Mouse (Mus musculus) urinary bladder, adult 2 months (tissue): ENCODE measurements around the gene Ankrd50. TPM values are rescaled to one million over a fixed set of nuclear protein-coding genes. Genes with fewer than 3 reads are reported as not detected.

Experiments used
- DNase-seq: peaks from one replicate; pipeline ENCODE4 v3.0.0; 2022; ENCODE audit warnings: low spot score
- polyA plus RNA-seq: library from polyadenylated mRNA; depleted of rRNA; stranded (reverse); fragments of >200 nt; gene quantifications from 2 replicates; pipeline ENCODE4 v1.2.3, GENCODE M21; 2012; rRNA removed

The Ankrd50 gene
- polyA plus RNA-seq, result 22.2 and 30.0 TPM in 2 replicates

- DNase-seq, result peak; percentile 99
Observed at GRCm38 (mm10) chr3:38484191-38485106, at the start of gene Ankrd50. Gene Ankrd50, minus strand, starts transcription at chr3:38484844.

DNA sequence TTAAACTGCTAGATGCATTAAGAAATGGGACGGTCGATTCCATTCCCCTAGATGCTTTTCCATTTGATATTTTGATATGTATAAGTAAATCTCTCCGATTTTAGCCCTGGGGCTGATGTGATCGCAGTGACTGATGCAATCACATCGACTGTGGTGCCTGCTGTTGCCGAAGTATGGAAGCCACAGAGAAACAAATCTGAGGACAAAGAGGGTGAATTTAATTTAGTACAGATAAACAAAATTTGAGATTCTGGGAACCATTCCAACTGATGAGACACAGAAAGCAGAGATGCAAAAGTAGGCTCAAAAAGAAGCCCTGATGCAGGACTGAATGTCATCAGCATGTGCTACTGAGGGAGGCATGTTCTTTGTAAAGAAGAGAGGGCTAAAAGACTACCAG lies 49.6 kb upstream of the Ankrd50 start:
- DNase-seq, result no peak

GRCm38 (mm10) chr3:38520426-38520825 lies 35.8 kb upstream of the Ankrd50 start:
- no peak for DNase-seq

GRCm38 (mm10) chr3:38519971-38520370 lies 35.3 kb upstream of the Ankrd50 start:
- DNase-seq, result no peak

GRCm38 (mm10) chr3:38503606-38504005 lies 19.0 kb upstream of the Ankrd50 start:
- DNase-seq, result no peak

GRCm38 (mm10) chr3:38502156-38502555 lies 17.5 kb upstream of the Ankrd50 start:
- no peak for DNase-seq

DNA sequence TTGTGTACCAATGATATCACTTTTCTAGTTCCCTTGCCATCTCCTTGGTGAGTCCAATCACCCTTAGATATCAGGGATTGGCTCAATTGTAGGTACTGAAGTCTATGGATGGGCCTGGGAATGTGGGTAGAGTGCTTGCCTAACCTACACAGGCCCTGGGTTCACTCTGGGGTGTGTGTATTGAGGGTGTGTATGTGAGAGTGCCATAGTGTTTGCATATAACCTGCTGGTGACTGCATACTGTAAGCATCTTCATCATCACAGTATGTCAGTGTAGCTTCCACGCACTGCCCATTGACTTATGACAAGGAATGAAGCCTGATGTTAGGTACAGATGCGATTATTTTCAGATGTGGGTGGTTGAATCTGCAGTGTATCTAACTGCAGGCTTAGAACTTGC lies 17.1 kb upstream of the Ankrd50 start:
- no peak for DNase-seq

- no peak for DNase-seq
Observed at GRCm38 (mm10) chr3:38501316-38501715, 16.7 kb upstream of the Ankrd50 start.

DNA sequence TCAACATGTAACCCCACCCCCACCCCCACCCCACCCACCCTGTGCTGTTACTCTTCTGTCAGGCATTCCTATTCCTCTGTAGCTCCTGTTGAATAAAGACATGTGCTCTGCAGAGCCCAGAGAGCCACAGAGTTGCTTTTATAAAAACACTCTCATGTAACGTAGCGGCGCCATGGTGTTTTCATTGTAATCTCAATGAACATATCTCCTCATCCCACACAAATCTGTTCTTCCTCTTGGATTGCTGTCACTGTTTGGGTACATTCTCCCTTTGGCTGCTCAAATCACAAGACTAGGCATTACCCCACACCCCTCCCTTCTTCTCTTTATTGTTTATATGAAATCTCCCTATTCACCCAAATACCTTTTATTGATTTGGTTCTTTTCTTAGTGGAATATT lies 13.9 kb upstream of the Ankrd50 start:
- DNase-seq, result no peak

- no peak for DNase-seq
Observed at GRCm38 (mm10) chr3:38496795-38497385, 12.2 kb upstream of the Ankrd50 start.

DNA sequence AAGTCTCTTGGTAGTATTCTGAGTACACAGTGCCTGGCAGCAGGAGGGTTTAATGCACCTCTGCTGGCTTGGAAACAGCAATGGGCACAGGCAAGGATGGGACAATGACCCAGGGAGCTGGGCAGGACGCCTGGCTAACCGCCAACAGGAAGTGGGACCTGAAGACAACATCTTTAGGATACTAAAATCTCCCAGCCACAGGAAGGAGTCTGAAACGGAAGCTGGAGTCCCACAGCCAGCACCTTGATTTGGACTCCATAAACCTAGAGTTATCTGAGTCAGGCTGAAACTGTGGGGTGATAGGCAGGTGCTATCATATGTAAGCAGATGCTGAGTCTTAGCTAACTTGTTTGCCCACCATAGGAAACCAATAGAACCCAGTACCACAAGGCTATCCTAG lies 7.1 kb upstream of the Ankrd50 start:
- no peak for DNase-seq

DNA sequence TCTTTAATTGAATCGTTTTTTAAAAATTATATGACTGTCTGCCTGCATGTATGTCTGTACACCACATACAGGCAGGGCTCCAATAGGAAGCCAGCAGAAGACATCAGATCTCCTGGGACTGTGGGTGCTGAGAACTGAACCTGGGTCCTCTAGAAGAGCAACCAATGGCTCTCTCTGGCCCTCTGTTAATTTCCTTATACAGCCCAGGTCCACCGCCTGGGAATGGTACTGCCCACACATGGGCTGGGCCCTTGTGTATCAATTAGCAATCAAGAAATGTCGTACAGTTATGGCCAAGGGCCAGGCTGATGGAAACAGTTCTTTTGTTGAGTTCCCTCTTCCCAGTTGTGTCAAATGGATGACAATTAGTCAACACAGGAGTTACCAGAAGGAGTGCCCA lies 6.6 kb upstream of the Ankrd50 start:
- DNase-seq, result no peak

DNA sequence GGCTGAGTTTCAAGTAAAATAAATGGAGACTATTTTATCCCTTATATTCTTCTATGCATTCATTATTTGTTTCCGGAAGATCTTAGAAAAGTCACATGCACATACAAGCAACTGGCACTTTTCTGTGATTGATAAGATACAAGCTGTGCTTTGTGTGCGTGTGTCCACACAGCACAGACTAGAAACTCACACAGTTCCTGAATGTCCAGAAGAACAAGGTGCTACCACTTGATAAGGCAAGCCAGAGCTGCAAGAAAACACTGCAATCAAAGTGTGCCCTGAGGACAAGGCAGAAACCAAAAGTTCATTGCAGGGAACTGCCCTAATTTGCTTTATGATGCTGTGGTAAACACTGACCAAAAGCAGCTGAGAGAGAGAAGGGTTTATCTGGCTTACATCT lies 6.1 kb upstream of the Ankrd50 start:
- DNase-seq, result no peak

DNA sequence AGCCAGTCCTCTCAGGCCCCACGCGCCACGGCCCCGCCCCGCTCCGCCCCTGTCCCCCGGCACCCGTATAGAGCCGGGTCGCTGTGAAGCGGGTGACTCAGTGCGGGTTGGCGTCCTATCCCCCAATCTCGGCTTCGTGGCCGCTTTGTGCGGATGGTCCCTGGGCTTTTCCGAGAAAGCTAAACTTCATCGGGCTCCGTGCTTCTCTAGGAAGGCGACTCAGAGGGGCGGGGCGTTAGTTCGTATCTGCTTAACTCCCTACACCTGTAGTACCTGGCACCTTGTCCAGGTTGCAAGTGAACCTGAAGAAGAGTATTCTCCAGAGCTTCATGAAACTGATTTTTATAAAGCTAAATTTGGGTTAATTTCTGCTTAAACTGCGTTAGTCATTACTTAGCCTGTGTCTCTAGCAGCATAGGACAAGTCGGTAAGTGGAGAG lies 482 bp upstream of the Ankrd50 start:
- no peak for DNase-seq

DNA sequence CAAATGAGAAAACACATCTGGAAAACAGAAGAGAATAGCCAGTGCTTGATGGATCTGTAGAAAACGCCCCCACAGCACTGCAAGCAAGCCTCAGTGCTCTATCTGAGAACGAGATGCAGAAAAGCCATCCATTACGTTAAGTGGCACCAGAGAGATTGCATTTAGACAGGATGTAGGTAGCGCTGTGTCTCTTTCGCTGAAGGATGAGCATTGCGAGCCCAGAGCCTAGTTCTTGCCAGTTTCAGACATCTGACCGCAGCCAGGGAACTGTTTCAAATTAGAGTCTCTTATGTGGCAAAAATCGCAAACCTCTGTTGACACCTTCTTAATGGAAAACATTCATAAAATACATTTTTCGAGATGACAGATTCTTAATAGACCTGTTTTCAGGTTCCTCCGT lies 1.1 kb downstream of the Ankrd50 start:
- DNase-seq, result no peak

GRCm38 (mm10) chr3:38482749-38483148 lies 1.9 kb downstream of the Ankrd50 start:
- DNase-seq, result no peak

GRCm38 (mm10) chr3:38481106-38481505 lies 3.5 kb downstream of the Ankrd50 start:
- DNase-seq, result no peak

DNA sequence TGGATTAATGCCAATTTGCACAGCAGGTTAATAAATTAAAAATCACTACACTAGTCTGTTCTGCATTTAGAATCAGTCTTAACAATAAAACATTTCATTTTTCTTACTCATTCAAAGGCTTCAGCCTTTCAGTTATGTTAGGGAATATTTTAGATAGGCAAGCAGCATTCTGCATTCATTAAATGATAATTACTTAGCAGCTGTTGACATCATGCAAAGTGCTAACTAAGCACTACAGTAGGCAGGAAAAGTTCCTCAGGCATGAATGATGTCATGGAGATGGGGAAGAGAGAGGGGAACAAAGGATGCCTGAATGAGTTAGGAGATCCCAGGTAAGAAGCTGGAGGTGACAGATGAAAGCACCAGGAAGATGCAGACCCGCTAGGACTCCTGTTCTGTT lies 6.7 kb downstream of the Ankrd50 start:
- no peak for DNase-seq

- no peak for DNase-seq
Observed at GRCm38 (mm10) chr3:38475587-38475986, 9.1 kb downstream of the Ankrd50 start.

DNA sequence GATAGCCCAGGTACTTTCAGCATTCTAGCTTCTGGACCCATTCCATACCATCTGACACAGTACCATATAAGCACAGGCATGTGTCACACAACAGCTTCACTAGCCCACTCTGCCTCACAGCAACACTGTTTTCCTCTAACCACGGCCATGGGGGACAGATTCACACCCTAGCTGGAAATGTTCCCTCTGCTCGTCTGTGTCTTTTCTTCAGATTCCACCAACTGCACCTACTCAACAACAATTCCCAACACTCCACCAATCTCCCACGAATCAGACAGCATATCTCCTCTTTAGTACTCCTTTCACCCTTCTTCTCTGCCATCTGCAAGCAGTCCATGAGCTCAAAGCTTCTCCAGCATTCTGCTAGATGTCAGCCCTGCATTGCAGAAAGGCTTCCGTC lies 11.5 kb downstream of the Ankrd50 start:
- no peak for DNase-seq

DNA sequence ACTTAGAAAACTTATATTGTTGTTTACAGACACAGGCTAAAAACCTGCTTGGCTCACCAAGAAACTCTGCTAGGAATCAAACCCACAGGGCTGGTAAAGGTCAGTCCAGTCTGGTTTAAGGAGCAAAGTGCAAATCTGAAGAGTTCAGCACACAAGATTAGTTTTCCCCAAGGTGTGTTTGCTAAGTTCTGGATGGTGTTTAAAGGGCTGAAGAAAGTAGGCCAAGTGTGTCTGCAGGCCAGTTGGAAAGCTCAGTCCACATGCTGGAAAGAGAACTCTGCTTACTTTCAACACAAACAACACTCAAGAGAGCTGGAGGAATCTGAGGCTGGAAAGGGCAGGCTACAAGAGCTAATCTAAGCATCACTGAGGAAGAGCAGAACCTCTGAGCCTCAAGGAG lies 13.1 kb downstream of the Ankrd50 start:
- DNase-seq, result no peak

- DNase-seq, result no peak
Observed at GRCm38 (mm10) chr3:38468131-38468530, 16.5 kb downstream of the Ankrd50 start.

DNA sequence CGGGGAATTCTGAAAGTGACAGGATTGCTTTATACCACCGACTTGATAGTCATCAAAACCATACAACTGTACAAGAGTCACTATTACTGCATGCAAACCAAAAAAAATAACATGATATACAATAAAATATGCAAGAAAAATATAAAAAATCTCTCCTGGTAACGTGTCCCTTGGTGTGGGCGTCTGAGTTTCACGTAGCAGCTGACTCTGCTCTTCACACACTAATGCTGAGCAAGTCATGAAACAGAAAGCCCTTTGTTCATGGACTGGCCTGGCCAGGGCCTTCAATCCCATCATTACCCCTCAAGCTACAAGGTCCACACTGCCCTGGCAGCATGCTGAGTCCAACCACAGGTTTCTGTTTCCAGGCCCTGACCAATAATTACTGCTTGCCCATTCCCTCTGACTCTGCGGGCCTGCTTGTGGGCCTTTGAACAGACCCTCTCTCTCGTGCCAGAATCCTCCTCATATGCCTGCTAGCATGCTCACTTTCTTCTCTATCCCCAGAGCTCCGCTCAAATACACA lies 17.7 kb downstream of the Ankrd50 start:
- DNase-seq, result no peak
